Mouse (Mus musculus) cerebellum, adult 9-11 months (tissue): ENCODE measurements at regions not wholly inside any gene's neighbourhood (a gene's known extent, or its start where the extent isn't known, plus 50 kb on each side); places are given as distances from the start of the nearest gene placed in this dataset.

Experiments used
- DNase-seq: peaks from one replicate; pipeline ENCODE4 v3.0.0; 2022

GRCm38 (mm10) chr3:137728689-137729088 lies 57.4 kb downstream of the Gm21962 start:
- no peak for DNase-seq

- no peak for DNase-seq
Measured at GRCm38 (mm10) chr3:137729421-137729820, 58.1 kb downstream of the Gm21962 start.

DNA sequence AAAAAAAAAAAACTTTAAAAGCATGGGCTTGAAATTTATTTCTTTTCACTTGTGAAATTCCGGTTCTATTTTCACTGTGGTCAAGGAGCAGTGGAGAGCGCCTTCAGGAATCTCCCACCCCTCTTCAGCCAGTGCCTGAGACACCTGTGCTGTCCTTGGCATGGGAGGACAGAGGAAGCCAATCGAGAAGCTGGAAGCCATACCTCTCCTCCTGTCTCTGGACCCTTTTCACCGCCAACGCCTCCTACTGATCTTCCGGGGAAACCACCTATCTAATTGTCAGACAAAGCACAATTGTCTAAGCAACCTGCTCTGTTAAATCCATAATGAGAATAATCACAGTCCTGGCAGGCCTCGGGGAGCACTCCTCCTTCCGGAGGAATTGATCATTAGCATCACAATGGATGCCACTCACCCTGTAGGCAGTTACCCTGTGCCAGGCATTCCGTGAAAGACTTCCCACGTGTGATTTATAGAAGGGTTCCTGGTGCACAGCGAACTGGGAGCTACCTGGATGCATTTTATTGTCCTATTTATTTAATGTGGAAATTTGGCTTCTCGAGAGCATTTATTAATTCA lies 66.0 kb downstream of the Gm21962 start:
- DNase-seq, result no peak

DNA sequence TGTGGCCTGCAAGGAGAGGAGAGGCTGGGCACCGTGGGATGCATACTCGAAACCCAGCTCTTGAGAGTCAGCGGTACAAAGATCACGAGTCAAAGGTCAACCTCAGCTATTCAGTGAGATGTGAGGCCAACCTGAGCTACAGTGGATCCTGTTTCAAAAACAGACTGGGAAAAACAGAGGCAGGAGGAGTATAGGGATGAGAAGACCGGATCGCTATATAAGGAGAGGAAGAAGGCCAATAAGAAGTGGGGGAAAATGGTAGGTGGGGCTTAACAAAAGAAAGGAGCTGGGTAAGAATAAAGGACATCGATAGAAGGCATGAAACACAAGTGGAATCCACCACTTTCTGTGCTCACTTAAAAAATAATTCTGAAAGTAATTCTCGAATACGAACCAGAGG lies 70.2 kb downstream of the Gm21962 start:
- no peak for DNase-seq

DNA sequence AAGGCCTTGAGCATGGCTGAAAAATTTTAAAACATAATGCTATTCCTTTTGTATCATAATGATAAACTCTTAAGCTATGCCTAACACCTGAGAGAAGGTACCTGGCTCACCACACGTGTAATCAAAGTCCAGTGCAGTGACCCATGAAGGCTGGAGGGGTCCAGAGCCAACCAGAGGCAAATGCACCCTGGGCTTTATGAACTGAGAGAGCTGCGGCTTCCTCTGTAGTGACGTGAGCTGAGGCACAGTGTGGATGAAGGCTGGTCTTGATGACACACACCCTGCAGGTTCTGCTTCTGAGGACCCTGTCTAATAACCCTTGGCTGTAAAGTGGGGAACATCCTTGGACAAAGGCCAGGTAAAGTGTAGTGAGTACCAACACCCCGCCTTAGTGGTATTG lies 70.8 kb downstream of the Gm21962 start:
- DNase-seq, result no peak

- no peak for DNase-seq
Measured at GRCm38 (mm10) chr3:137751732-137752260, 80.5 kb downstream of the Gm21962 start.

- peak; percentile 78 for DNase-seq
Measured at GRCm38 (mm10) chr3:137752447-137753256, 81.3 kb downstream of the Gm21962 start.

DNA sequence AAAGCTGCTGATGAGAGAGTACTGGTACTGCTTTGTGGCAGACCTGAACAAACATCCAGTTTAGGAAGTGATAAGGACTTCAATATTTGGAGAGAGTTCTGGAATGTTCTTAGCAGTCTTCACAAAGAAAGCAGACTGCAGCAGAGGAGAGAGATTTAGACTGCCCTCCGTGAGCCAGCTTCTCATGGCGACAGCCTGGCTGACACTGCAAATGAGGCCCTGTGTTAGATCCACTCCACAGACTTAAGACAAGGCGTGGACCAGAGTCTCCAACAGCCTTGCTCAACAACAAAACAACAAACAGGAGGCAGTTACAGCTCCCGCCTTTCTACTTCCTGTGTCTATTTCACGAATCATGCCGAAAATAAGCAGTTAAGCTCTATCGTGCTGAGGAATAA lies 81.9 kb downstream of the Gm21962 start:
- DNase-seq, result no peak

DNA sequence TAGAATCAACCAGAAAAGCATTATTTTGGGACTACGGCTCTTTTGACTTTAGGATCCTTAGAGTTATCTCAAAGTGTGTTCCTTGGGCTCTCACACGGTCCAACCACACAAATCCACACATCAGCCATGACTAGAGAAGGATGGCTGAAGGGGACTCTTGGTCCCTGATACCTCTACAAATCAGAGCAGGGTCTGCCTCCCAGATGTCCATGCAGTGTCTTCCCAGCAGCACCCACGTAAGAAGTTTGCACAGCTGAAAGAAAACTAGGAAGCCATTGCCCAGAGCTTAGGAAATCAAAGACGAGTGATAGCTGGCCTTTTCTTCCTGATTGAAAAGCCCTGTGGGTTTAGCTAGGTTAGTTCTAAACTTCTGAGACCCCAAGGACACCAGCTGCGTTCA lies 84.1 kb downstream of the Gm21962 start:
- no peak for DNase-seq

DNA sequence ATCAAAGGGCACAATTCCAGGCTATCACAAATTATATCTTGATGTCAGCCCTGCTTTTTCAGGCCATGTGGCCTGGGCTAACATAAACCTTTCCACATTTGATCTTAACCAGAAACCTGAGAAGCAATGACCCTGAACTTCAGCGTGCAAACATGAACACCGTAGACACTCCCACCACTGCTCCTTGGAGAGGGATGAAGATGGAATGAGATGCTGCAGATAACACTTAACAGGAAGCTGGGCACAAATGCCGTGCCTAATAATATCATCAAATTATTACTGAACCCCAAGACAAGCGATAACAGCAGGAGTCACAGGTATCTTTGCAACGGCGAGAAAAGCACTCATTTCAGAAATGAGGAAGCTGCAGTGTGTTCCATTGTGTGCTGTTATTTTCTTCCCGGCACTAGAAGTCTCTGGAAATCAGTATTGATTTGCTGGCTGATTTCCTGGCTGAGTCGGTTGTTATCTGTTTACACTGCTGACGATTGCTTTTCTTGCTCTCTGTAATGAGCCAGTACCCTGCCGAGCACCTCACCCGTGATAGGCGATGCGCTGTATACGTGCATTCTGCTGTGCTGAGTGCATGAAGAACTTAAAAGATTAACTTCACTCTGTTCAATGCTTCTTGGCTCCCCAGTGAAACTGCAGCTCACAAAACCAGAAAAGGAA lies 91.0 kb downstream of the Gm21962 start:
- DNase-seq, result no peak

GRCm38 (mm10) chr3:137763406-137763805 lies 92.1 kb downstream of the Gm21962 start:
- DNase-seq, result peak; percentile 30

DNA sequence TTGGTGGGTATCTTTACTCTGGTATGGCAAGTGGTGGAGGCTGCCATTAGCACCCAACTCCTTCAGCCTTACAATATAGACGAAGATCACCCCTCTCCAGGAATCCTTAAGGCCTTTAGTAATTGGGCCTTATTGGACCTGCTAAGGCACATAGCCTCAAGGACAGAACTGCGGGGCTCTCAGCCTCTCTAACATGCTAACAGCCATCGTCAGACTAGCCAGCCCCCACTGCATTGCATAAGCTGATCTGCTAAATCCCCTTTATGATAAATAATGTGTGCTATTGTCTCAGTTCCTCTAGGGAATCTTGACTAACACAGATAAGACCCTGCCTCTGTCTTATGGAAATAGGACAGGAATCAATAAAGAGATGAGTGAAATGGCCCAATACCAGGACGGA lies 95.7 kb upstream of the H2afz start:
- DNase-seq, result no peak

GRCm38 (mm10) chr3:137775076-137775849 lies 89.0 kb upstream of the H2afz start:
- no peak for DNase-seq

DNA sequence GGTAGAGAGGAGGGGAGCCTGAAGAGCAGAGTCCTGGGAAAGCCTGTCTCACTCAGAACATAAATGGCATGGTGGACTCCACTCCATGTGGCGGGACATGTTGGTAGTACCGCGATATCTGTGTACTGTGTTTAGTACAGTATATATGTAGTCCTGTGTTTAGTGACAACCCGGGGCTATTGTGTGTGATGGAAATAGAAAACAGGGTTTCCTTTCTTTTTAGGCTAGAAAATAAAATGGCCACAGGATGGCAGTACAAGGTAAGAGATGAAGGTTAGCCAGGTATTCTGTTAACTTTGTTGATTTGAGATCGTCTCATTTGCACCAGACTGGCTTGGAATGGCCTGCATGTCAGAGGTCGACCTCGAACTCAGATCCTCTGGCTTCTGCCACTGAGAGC lies 86.2 kb upstream of the H2afz start:
- peak; percentile 14 for DNase-seq

GRCm38 (mm10) chr3:137780029-137780428 lies 84.3 kb upstream of the H2afz start:
- DNase-seq, result no peak

DNA sequence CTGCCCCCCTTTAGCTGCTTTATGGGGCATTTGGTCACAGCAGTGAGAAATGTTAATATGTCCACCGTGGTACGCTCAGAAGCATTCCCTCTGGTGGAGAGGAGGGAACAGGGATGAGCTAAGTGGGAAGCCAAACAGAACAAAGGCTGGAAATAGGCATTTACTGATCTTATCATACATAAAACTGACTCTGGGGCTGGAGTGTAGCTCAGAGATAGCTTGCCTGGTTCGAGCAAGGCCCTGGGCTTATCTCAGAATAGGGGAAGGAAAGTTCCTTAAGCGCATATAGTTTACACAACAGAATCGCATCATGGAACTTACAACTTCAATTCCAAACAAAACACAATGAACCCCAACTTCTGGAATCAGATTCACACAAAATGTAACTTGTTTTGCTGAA lies 81.5 kb upstream of the H2afz start:
- no peak for DNase-seq

- no peak for DNase-seq
Measured at GRCm38 (mm10) chr3:137783937-137784911, 80.1 kb upstream of the H2afz start.

GRCm38 (mm10) chr3:137785224-137785623 lies 79.1 kb upstream of the H2afz start:
- no peak for DNase-seq

- no peak for DNase-seq
Measured at GRCm38 (mm10) chr3:137785871-137786270, 78.4 kb upstream of the H2afz start.

- DNase-seq, result no peak
Measured at GRCm38 (mm10) chr3:137789671-137790070, 74.6 kb upstream of the H2afz start.

- no peak for DNase-seq
Measured at GRCm38 (mm10) chr3:137790340-137790739, 73.9 kb upstream of the H2afz start.
